Mouse (Mus musculus) MEL (cell line): ENCODE data around the gene Ppp1r37.
A peak's percentile ranks its signal among the peaks of the same experiment; 100 is the strongest.

Source experiments
- POLR2A ChIP-seq, 2 experiments: IDR thresholded peaks; 2 replicates each; pipeline ENCODE4 v1.6.1; 2011 to 2012; ENCODE audit warnings: low read length in 2 of 2, mild to moderate bottlenecking in 2 of 2, control low read depth in 1 of 2, improper control_type of control experiment in 1 of 2, low read depth in 1 of 2, moderate library complexity in 1 of 2; ENCODE audit not compliant: control insufficient read depth in 1 of 2, insufficient read depth in 1 of 2, poor library complexity in 1 of 2
- TCF12 ChIP-seq: IDR thresholded peaks from 2 replicates; pipeline ENCODE4 v1.6.1; 2014; ENCODE audit warnings: low read depth, mild to moderate bottlenecking, inconsistent platforms, low read length, improper control_type of control experiment, moderate library complexity

- TF ChIP-seq TCF12 (peak; percentile 82), POLR2A (IDR thresholded peaks at IDR 0.05; ENCODE audit: control insufficient read depth in 1 of 2, insufficient read depth in 1 of 2, low read depth in 1 of 2, low read length in 2 of 2, poor library complexity in 1 of 2) (no peak)
Measured at GRCm38 (mm10) chr7:19593061-19593730, 30.3 kb upstream of the Ppp1r37 start.
